Mouse (Mus musculus) limb, embryonic 10.5 days (tissue): Measurements from ENCODE around the gene Rap1a. TPM values are rescaled to one million over a fixed set of nuclear protein-coding genes. Genes with fewer than 3 reads are reported as not detected.

Experiments
- DNase-seq: peaks from one replicate; pipeline ENCODE4 v3.0.0-alpha.2; 2017; ENCODE audit warnings: low spot score
- H3K27ac ChIP-seq: fragments of 300-500 bp; sonication (generic); 2 replicates; pipeline ENCODE4 v1.5.1; 2016; ENCODE audit warnings: mild to moderate bottlenecking
- H3K27me3 ChIP-seq: fragments of 300-500 bp; sonication (generic); 2 replicates; pipeline ENCODE4 v1.6.1; 2016; ENCODE audit warnings: low read depth, mild to moderate bottlenecking; ENCODE audit not compliant: poor library complexity, severe bottlenecking
- H3K36me3 ChIP-seq: fragments of 300-500 bp; sonication (generic); 2 replicates; pipeline ENCODE4 v1.6.1; 2016; ENCODE audit warnings: mild to moderate bottlenecking, moderate library complexity
- H3K4me1 ChIP-seq: fragments of 300-500 bp; sonication (generic); 2 replicates; pipeline ENCODE4 v1.6.1; 2016
- H3K4me3 ChIP-seq: fragments of 300-500 bp; sonication (generic); 2 replicates; pipeline ENCODE4 v1.5.1; 2016; ENCODE audit warnings: mild to moderate bottlenecking, moderate library complexity
- H3K9me3 ChIP-seq: fragments of 300-500 bp; sonication (generic); replicated peaks from 2 replicates; pipeline ENCODE4 v1.6.1; 2016; ENCODE audit warnings: mild to moderate bottlenecking
- WGBS: fragments of 180-500 bp; shearing (Covaris S2); methylation state at CpG from one replicate; pipeline ENCODE4 v1.1.7; 2016; 5-methylcytosine and 5-hydroxymethylcytosine counted together
- polyA plus RNA-seq: library from polyadenylated mRNA; unstranded; fragments of >200 nt; fragmentation: Nextera tagmentation; extraction: Ambion mirVana; gene quantifications from 2 replicates; pipeline ENCODE4 v1.2.1, GENCODE M21; 2016

The Rap1a gene
- polyA plus RNA-seq, 1 experiment from 2014 or later, result 71.6 TPM

DNA sequence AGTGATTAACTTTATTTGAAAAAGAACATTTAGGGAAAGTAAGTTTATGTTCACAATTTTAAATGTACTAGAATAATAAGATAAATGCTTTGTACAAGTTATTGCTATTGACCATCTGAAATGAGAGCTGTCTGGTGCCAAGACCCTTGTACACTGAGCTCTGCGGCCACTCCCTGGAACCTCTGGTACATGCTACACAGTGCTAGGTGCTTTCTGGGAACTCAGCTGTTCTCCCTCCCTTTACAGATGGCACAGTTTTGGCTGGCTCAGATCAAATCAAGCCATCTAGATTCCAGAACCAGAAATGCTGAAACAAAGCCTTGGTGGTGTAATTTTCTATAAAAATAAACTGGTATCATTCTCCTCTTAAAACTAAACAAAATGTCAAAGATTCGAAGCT, 3.7 kb downstream of the Rap1a start:
- no peak for DNase-seq
- 91% methylated on average over 2 of the region's 2 CpGs for WGBS
- Histone ChIP-seq H3K27me3 (no peaks in the 10 kb centered on the region), H3K36me3 (no peaks in the 10 kb centered on the region), H3K4me3 (no peak overlapping the region), H3K27ac (no peak overlapping the region), H3K9me3 (no peaks in the 10 kb centered on the region), H3K4me1 (peaks cover 30% of the 10 kb centered on the region)

DNA sequence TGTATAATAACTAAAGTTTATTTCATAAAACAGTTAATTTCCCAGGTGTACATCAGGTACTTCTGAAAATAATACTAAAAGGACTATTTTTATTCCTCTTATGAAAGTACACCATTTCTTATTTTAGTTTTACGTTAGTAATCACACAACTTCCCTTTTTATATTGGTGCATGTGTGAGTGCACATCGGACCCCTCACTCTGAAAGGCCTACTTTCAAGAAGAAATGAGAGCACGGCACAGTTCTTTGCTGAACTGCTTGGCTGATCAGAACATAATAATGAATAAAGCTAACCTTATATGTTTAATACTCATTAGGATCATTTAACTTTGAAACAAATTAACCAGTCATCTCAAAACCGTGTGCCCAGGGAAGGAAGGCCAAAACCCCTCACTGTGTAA, 4.4 kb downstream of the Rap1a start:
- Histone ChIP-seq H3K4me1 (peaks cover 29% of the 10 kb centered on the region), H3K27ac (no peak overlapping the region), H3K4me3 (no peak overlapping the region), H3K36me3 (peaks cover 4% of the 10 kb centered on the region; the same call in 1 of the 2 replicates), H3K27me3 (no peaks in the 10 kb centered on the region), H3K9me3 (no peaks in the 10 kb centered on the region)
- 91% methylated on average over 4 of the region's 4 CpGs for WGBS
- no peak for DNase-seq

DNA sequence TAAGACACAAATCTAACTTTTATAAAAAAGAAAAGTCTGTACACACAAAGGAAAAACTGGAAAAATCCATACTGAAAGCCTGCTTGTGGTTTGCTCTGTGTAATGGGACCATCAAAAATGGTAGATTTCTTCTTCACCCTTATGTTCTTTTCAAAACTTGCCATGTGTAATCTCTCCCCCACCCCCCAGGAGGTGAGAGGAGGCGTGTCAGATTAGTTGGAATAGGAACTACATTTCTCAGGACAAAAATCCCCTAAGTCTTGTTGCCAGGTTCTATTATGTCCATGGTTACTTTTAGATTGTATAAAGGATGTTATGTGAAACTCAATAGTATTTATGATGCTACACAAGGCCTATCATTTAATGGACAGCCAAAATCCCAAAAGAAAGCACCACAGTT, 6.8 kb downstream of the Rap1a start:
- no peak overlapping the region for H3K4me3 ChIP-seq
- H3K4me1 ChIP-seq, result peaks cover 13% of the 10 kb centered on the region
- no peaks in the 10 kb centered on the region for H3K27me3 ChIP-seq
- no peak overlapping the region for H3K27ac ChIP-seq
- WGBS, result 90% methylated on average over 1 of the region's 1 CpGs
- H3K9me3 ChIP-seq, result no peaks in the 10 kb centered on the region
- H3K36me3 ChIP-seq, result peaks cover 23% of the 10 kb centered on the region
- no peak for DNase-seq

DNA sequence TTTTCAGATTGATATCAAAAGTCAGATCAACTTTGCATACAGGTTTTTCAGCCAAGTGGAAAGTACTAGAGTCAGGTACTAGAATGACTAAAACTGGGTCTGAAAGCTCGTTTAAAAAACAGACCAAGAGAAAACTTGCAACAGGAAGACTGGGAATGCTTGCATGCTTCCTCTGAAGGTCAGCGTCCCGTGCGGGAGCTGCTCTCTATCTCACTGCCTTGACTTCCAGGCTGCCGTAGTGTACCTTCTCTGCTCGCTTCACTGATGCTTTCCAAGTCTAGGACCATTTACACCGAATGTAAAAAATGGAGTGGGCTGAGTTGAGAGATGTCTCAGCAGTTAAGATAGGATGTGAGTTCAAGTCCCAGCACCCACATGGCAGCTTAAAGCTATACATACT, 8.8 kb downstream of the Rap1a start:
- H3K36me3 ChIP-seq, result peaks cover 37% of the 10 kb centered on the region
- H3K27ac ChIP-seq, result no peak overlapping the region
- H3K4me1 ChIP-seq, result 0 out of 2 replicates have a peak, but pooled peaks cover 2% of the 10 kb centered on the region
- H3K9me3 ChIP-seq, result no peaks in the 10 kb centered on the region
- no peak for DNase-seq
- H3K4me3 ChIP-seq, result no peak overlapping the region
- H3K27me3 ChIP-seq, result no peaks in the 10 kb centered on the region
- WGBS, result 93% methylated on average over 7 of the region's 7 CpGs

DNA sequence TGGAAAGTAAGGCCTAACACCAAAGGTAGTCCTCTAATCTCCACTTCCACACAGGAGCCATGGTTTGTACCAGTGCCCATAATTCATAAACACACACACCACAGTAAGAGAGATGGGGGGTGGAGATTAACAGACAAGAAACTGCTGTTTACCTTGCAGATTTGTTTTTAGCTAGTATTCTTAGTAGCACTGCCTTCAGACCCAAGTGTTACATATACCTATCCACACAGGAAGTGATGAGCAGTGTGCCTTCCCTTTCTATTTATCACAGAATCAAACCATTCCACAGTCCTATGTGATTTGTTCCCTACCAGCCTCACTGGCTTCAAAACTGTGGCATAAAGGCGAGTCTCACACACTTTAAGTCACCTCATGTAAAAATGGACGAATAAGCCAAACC, 10.0 kb downstream of the Rap1a start:
- H3K9me3 ChIP-seq, result no peaks in the 10 kb centered on the region
- H3K27me3 ChIP-seq, result no peaks in the 10 kb centered on the region
- no peak for DNase-seq
- no peak overlapping the region for H3K27ac ChIP-seq
- no peak overlapping the region for H3K4me3 ChIP-seq
- 92% methylated on average over 2 of the region's 2 CpGs for WGBS
- H3K36me3 ChIP-seq, result peaks cover 47% of the 10 kb centered on the region
- 0 out of 2 replicates have a peak, but pooled peaks cover 2% of the 10 kb centered on the region for H3K4me1 ChIP-seq

DNA sequence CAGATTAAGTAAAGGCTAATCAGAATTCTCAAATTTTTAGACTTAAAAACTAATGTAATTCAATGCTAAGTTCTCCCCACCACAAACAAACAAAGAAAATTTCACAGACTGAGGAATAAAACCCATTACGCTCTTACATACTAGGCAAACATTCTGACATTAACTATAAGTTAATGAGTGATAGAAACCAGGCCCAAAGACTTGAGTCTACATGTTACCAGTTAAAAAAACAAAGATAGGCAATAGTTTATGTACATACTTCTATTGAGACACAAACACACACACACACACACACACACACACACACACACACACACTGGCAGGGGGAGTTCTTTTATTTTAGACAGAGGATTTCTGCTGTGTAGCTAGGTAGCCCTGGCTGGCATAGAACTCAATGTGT, 10.8 kb downstream of the Rap1a start:
- Histone ChIP-seq H3K4me1 (no peaks in the 10 kb centered on the region), H3K9me3 (no peaks in the 10 kb centered on the region), H3K27ac (no peak overlapping the region), H3K36me3 (peaks cover 47% of the 10 kb centered on the region), H3K4me3 (no peak overlapping the region), H3K27me3 (no peaks in the 10 kb centered on the region)
- no peak for DNase-seq
- 94% methylated on average over 1 of the region's 1 CpGs for WGBS

DNA sequence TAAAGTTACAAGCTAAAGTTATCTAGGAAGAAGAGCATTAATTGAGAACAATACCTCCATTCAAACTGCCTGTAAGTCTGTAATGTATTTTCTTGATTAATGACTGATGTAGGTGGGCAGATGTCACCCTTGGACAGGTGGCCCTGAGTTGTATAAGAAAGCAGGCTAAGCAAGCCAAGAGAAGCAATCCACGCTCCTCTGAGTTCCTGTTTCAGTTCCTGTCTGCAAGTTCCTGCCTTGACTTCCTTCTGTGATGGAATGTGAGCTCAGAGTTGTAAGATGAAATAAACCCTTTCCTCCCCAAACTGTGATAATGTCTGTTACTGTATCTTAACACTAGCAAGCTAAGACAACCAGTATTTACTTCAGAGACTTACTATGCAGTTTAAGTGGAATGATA, 11.4 kb downstream of the Rap1a start:
- Histone ChIP-seq H3K36me3 (peaks cover 47% of the 10 kb centered on the region), H3K9me3 (no peaks in the 10 kb centered on the region), H3K4me1 (no peaks in the 10 kb centered on the region), H3K27ac (no peak overlapping the region), H3K27me3 (no peaks in the 10 kb centered on the region), H3K4me3 (no peak overlapping the region)
- no peak for DNase-seq
- WGBS, result 76% methylated on average over 1 of the region's 1 CpGs

DNA sequence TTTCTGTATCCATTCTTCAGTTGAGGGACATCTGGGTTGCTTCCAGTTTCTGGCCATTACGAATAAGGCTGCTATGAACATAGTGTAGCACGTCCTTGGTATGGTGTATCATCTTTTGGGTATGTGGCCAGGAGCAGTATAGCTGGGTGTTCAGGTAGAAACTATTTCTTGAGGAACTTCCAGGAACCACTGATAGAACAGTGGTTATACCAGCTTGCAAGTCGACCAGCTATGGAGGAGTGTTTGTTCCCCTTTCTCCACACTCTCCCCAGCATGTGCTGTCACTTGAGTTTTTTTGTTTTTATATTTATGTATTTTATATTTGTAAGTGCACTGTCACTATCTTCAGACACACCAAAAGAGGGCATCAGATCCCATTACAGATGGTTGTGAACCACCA, 13.8 kb downstream of the Rap1a start:
- 95% methylated on average over 3 of the region's 3 CpGs for WGBS
- no peaks in the 10 kb centered on the region for H3K4me1 ChIP-seq
- H3K9me3 ChIP-seq, result no peaks in the 10 kb centered on the region
- H3K27ac ChIP-seq, result no peak overlapping the region
- peaks cover 46% of the 10 kb centered on the region for H3K36me3 ChIP-seq
- H3K4me3 ChIP-seq, result no peak overlapping the region
- DNase-seq, result no peak
- H3K27me3 ChIP-seq, result no peaks in the 10 kb centered on the region

DNA sequence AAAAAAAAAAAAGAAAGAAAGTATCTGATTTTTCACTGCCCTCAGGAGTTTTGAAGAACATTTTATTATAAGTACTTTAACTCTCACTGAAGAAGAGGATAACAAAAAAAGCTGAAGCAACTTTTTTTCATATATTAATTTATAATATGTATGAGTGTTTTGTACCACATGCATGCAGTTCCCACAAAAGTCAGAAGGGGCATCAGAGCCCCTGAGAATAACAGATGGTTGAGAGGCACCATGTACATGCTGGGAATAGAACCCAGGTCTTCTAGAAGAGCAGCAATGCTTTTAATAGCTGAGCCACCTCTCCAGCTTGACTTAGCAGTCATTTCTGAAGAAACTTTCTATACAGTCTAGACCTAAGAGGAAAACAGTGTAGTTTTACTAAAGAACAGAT, 15.3 kb downstream of the Rap1a start:
- no peak for DNase-seq
- no peak overlapping the region for H3K27ac ChIP-seq
- no peaks in the 10 kb centered on the region for H3K9me3 ChIP-seq
- no peaks in the 10 kb centered on the region for H3K4me1 ChIP-seq
- peaks cover 35% of the 10 kb centered on the region for H3K36me3 ChIP-seq
- no peaks in the 10 kb centered on the region for H3K27me3 ChIP-seq
- no peak overlapping the region for H3K4me3 ChIP-seq

DNA sequence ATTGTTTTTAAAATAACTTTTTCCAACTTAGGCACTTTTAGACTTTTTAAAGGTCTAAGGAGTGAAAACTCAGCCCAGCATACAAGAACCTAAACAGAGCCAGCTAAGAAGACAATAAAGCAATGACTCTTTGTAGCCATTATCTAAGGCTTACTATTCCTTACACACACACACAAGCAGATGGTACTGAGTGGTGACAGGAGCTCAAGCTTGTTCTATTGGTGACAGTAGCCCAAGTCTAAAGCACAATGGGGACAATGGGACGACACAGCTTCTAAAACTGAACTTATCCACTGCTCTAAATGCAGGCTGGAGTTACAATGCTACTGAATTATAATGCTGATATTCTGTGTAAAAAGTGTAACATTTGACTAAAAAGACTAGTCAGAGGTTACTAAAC, 17.3 kb downstream of the Rap1a start:
- no peaks in the 10 kb centered on the region for H3K9me3 ChIP-seq
- no peaks in the 10 kb centered on the region for H3K4me1 ChIP-seq
- no peak overlapping the region for H3K27ac ChIP-seq
- H3K27me3 ChIP-seq, result no peaks in the 10 kb centered on the region
- H3K4me3 ChIP-seq, result no peak overlapping the region
- WGBS, result 77% methylated on average over 1 of the region's 1 CpGs
- no peak for DNase-seq
- H3K36me3 ChIP-seq, result peaks cover 19% of the 10 kb centered on the region

DNA sequence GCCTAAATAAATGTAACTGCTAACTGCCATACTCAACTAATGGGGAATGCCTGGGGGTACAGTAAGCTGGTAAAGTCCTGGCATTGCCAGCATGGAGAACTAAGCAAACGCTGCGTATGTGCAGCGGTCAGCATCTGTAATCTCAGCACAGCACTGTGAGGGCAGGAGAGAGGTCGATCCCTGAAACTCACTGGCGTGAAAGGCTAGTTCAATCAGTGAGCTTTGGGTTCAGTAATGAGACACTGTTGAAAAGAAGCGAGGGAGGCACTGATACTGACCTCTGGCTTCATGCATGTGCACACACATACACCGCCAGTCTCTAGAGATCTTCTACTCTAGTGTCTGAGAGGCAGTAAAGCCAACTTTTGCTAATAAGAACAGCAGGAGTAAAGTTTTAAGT, 18.7 kb downstream of the Rap1a start:
- H3K9me3 ChIP-seq, result no peaks in the 10 kb centered on the region
- H3K4me1 ChIP-seq, result no peaks in the 10 kb centered on the region
- 84% methylated on average over 7 of the region's 7 CpGs for WGBS
- no peak for DNase-seq
- no peaks in the 10 kb centered on the region for H3K27me3 ChIP-seq
- no peak overlapping the region for H3K27ac ChIP-seq
- no peak overlapping the region for H3K4me3 ChIP-seq
- peaks cover 10% of the 10 kb centered on the region; the same call in 1 of the 2 replicates for H3K36me3 ChIP-seq

DNA sequence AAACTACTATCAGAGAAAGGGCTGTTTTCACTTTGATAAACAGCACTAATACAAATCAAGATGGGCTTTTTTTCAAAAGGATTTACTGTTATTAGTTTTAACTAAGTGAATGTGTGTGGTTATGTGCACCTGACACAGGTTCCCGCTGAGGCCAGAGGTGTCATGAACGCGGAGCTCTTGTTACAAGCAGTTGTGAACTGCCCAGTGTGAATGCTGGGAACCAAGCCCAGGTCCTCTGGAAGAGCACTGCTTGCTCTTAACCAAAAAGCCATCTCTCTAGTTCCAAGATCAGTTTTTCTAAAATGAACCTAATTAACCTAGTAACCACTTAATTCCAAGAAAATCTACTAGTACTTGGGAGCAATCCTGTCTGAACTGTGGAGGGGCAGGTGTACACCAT, 23.1 kb downstream of the Rap1a start:
- no peaks in the 10 kb centered on the region for H3K27me3 ChIP-seq
- 92% methylated on average over 3 of the region's 3 CpGs for WGBS
- no peak overlapping the region for H3K4me3 ChIP-seq
- H3K27ac ChIP-seq, result no peak overlapping the region
- DNase-seq, result no peak
- no peaks in the 10 kb centered on the region for H3K9me3 ChIP-seq
- no peaks in the 10 kb centered on the region for H3K36me3 ChIP-seq
- no peaks in the 10 kb centered on the region for H3K4me1 ChIP-seq

DNA sequence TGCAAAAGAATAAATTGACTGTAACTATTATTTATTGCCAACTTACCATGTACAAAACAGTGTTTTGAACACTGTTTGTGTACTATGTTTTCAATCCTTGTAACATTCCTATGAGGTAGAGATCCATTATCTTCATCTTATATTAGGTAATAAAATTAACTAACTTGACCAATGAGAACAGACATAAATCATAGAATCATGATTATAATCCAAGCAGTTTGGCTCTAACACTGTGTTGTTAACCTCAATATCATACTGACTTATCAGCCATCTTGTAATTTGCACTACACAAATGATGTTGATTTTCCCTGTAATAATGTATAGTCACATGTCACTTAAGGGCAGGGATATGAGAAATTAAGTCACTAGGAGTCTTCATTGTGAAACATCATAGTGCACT, 26.6 kb downstream of the Rap1a start:
- Histone ChIP-seq H3K4me1 (no peaks in the 10 kb centered on the region), H3K27ac (no peak overlapping the region), H3K27me3 (no peaks in the 10 kb centered on the region), H3K9me3 (no peaks in the 10 kb centered on the region), H3K4me3 (no peak overlapping the region), H3K36me3 (no peaks in the 10 kb centered on the region)
- no peak for DNase-seq

DNA sequence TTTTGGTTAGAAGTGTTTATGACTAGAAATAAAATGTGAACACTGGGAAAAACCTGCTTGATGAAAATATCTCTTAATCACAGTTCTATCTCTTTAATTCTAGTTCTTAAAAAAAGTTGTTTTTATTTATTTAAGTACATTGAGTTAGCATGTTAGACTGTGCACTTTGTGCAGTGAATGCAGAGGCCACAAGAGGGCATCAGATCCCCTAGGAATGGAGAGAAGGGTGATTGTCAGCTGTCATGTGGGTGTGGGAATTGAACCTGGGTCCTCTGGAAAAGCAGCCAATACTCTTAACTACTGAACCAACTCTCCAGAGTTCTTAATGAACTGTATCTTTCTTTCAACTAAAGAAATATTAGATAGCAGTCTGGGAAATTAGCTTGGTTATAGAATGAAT, 29.6 kb downstream of the Rap1a start:
- Histone ChIP-seq H3K9me3 (no peaks in the 10 kb centered on the region), H3K4me1 (no peaks in the 10 kb centered on the region)
- DNase-seq, result no peak

More for the DNA sequence above, 29.6 kb downstream of the Rap1a start:
- Histone ChIP-seq H3K27ac (no peak overlapping the region), H3K27me3 (no peaks in the 10 kb centered on the region), H3K4me3 (no peak overlapping the region), H3K36me3 (no peaks in the 10 kb centered on the region)
